Mouse (Mus musculus): ENCODE results near the gene Mettl8.

The Mettl8 gene

DNA sequence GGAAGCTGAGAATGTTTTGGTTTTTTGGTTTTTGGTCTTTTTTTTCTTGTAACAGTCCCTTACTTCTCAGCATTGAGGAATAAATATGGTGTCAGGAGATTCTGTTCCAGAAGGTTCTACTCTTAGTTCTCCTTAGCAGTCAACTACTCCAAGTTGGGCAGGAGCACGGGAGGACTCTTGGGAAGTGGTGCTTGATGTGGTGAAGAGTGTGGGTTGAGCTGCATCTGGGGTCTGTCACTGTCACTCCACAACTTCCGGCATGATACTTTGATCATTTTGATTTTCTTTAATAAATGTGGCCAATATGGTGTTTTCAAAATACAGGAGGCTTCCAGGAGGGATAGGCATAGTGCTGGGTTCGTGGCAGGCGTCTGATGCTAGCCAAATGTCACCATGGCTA, 22.4 kb downstream of the Mettl8 start:
- no peak for DNase-seq

DNA sequence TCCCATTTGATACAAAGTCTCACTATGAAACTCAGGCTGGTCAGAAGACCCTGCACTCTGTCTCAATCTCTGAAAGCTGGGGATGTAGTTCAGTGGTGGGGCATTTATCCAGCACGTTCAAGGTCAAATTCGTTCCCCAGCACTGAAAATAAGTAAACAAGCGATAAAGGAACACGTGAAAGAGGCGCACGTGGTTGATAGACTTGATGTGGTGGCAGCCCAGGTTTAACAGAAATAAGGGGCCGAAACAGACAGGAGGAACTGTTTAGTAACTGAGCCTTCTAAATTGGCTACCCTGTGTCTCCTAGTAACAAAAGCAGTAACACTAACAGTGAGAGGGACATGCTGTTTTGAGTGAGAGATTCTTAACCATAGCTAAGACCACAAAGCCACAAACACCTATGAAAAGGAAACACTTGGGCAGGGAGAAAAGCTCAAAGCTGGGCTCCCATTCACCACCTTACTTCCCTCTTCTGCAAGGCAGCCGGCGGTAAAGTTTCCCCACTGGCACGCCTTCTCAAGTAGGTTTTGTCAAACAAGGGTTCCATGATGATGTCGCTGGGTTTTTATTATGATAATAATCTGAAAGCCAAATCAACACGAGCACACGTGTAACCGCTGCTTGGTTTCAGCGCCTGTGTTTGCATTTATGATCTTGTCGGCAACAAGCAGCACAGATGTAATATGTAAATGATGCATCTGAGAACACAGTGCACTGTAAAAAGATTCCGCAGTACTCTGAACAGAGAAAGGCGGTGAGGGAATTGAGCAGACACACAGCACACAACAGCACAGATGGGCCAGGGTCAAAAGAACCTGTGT, 23.2 kb downstream of the Mettl8 start:
- DNase-seq, result no peak

DNA sequence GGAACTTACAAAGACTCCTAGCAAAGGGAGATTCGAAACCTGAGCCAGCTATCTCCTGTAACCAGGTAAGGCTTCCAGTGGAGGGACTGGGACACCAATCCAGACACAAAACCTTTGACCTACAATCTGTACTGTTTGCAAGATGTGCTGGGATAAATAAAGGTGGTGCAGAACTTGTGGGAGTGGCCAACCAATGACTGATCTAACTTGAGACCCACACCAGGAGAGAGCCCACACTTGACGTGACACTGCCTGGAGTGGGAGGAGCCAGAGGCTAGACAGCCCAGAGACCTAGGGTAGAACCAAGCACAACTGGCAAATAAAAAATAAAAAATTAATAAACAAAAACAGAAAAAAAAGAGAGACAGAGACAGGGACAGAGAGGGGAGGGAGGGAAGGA, 24.7 kb downstream of the Mettl8 start:
- DNase-seq, result no peak

DNA sequence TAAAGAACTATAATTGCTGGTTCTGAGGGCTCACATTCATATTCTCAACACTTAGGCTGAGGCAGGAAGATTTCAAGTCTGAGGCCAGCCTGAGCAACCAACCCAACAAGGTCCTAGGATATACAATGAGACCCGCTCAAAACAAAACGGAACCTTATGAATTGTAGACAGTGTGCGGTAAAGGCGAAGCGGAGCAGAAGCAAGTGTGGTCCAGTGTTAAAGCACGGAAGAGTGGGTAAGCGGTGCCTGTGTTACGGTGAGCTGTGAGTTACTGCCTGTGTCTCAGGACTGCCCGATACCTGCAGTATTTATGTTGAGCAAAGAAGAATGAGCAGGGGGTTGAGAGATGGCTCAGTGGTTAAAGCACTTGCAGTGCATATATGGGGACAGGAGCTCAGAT, 27.8 kb downstream of the Mettl8 start:
- no peak for DNase-seq

DNA sequence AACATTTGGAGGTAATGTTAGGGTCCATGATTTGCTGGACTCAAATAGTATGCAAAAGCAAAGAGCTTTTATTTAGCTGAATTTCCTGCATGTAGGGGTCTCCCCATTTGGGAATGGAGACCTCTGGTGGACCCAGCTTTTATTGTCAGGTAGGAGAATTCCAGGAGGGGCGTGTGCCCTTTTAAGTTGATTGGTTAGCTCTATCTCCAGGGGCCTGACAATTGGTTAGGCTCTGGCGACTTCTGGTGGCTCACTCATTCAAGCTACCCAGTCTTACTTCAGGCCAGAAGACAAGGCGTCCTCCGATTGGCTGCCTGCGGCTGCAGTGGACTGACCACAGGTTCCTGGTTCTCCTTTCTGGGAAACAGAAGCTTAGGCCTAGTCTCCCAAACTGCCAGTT, 28.6 kb downstream of the Mettl8 start:
- DNase-seq, result peak; percentile 36 to 62

DNA sequence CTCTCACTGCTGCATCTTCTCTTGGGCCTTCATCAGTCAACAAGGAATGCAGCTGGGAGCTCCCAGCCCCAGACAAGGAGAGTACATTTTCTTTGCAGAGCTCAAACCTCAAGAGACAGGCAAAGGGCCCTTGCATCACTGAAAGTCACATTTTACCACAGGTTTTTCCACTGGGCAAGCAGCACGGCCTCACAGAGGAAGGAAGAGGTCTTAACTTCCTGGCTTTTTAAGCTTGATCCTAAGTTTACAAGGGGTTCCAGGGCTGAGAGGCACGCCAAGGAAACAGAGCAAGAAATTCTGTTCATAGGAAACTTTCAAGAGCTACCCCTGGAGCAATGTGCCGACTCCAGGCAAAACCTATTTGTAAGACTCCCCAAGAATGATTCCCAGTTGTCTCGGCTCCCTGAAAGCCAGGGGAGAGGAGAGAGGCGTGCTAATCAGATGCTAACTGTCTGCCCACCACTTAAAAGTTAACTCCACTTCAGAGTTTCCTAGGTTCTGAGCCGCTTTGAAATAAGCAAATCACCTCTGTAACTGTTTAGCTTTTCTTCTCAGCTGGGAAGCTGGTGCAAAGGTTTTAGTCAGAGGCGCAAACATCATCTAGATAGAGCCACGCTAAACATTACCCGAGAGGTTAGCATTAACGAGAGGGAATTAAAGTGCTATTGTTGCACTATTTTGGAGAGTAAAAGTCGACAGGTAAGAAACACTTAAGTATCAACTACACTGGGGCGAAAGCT, 29.6 kb downstream of the Mettl8 start:
- DNase-seq, result peak in 1 of 2 experiments; percentile 30

DNA sequence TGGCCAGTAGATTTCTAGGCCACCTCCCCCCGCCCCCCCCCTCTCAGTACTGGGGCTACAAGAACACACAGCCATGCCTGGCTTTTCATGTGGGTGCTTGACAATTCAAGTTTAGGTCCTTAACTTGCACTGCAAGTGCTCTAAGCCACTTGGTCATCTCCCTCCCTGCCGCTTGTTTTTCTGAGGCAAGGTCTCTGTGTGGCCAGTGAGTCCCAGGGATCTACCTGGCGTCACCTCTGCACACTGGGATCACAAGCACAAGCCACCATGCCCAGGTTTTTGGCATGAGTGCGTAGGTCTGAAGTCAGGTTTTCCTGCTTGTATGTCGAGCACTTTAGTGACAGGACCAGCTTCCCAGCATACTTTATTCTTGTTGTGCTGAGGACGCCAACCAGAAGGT, 31.4 kb downstream of the Mettl8 start:
- no peak for DNase-seq

DNA sequence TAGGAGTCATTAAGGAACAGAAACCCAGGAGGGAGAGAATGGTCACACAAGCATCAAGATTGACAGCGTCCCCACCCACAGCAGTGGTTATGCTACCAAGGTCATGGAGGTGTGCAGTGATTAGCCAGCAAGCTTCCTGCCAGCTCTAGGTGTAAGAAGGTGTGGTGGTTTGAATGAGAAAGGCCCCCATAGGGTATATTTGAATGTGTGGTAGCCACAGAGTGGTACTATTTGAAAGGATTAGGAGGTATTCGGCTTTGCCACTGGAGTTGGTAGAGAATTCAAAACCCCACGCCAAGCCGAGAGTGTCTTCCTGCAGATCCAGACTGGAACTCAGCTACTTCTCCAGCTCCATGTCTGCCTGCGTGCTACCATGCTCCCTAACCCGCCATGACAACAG, 32.4 kb downstream of the Mettl8 start:
- no peak for DNase-seq

DNA sequence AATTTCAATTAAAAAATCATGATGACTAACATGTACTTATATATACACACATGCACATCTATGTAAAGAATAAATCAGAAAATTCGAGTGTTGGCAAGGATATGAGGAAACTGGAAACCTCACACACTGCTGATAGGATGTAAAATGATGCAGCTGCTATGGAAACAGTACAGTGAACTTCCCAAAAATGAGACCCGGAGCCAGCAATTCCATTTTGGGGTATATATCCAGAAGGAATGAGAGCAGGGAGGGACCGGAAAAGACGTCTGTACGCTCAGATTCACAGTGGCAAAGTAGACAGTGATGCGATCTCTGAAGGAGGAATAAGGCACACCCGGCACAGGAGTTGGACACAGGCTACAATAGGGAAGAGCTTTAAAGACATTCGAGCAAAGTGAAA, 34.7 kb downstream of the Mettl8 start:
- no peak for DNase-seq

DNA sequence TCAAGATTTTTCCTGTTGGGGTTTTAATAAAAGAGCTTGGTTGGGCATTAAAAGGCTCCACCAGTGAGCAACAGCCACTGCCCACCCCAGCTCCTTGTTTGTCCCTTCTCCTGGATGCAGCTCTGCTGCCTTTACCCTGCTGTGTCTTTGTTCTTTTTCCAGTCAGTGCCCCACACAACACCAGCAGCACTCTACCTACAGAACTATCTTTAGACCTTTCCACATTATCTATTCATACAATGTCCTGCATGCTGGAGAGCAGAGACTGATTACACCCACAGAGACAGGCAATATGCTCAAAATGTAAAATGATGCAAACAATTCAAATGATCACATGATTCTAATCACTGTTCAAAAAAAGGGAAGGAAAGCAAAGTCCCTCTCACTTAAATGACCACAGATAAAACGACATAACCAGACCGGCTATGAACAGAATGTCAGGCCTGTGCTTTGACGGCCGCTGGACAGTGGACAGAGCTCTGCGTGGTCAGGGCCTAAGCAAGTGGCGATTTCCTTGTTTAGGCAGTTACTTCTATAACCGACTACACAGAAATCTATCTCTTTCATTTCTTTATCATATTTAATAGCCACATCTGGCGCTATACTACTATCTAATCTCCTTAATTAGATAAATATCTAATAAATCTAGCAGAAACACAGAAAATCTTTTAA, 35.5 kb downstream of the Mettl8 start:
- DNase-seq, result no peak

DNA sequence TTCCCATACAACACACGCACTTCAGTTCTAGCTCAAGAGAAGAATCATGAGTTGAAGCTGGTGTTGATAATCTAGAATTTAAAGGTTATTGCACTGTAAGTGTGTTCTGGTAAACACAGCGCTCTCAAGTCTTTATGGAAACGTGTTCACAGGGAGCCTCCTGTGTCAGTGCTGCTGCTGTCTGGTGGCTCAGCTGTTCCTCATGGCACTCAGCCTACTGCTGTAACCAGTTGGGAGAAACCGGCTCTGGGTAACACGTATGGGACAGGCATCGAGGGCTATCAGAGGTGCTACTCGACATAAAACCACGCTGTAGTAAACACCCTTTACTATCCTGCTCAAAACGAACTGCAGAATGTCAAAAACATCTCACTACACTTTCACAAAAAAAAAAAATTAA, 36.1 kb downstream of the Mettl8 start:
- no peak for DNase-seq

DNA sequence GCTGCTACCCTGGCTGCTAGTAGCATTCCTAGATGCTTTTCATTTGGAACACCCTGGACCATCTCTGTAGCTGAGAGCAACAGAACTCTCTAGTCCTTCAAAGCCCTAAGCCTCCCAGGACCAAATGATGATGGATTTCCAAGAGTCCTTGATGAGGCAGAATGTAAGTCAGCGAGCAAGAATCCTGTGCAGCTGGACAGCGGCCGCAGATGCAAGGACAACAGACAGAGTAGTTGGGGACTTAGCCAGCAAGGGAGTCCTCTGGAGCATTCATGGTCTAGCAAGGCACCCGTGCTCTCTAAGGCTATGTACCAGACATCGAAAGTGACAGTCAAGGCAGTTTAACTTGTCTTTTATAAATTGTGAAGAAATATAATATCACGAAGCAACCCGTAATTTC, 41.9 kb downstream of the Mettl8 start:
- DNase-seq, result no peak

DNA sequence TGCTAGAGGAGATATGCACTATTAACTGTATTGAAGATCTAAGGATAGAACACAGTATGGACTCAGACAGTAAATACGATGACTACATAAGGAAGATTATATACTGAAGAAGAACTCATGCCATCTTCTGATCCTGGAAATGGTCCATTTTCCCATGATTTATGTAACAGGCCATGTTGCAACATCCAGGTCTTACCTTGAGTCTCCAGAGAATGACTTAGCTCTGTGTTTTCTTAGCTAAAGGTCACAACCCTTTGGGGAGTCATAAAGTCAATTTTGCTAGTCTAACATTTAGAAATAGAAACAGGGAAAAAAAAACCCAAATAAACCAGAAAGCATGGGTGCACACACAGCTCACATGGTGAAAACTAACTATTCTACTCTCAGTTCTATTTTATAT, 43.6 kb downstream of the Mettl8 start:
- DNase-seq, result no peak

DNA sequence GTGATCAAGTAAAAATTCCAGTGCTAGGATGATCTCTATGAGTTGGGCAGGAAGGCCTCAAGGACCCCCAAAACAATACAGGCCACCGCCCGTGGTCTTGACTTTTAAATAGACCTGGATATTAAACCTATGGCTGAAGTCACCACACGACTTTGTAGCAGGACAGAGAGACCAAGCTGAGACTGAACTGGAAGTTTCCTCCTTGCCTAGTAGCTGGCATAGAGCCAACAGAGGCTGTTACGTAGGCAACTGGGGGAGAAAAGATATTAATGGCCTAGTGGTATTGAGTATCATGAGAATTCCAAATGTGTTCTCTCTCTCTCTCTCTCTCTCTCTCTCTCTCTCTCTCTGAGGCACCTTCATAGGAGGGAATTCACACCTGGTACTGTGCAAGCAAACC, 51.0 kb downstream of the Mettl8 start:
- no peak for DNase-seq

DNA sequence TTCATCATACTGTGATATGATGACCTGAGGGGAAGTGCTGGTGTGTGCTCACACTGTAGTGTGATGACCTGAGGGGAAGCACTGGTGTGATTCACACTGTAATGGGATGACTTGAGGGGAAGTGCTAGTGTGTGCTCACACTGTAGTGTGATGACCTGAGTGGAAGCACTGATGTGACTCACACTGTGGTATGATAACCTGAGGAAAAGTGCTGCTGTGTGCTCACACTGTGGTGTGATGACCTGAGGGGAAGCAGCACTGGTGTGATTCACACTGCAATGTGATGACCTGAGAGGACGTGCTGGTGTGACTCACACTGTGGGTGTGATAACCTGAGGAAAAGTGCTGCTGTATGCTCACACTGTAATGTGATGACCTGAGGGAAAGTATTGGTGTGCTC, 52.9 kb downstream of the Mettl8 start:
- no peak for DNase-seq

DNA sequence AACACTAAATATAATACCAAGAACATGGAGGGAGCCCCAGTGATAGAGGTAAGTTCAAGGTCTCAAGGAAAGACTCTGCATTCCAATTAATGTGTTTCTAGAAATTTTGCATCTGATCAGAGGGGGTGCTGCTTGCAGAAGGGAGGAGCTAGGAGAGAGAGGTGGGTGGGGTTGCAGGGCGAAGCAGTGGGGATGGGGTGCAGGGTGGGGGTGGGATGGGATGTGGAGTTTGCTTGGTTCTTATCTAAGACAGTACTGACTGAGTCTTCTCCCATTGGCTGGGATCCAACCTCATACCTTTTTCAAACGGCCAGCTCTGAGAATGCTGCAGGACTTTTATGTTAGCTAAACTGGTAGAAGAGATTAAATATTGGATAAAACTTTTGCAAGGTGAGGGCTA, 56.6 kb downstream of the Mettl8 start:
- DNase-seq, result no peak

DNA sequence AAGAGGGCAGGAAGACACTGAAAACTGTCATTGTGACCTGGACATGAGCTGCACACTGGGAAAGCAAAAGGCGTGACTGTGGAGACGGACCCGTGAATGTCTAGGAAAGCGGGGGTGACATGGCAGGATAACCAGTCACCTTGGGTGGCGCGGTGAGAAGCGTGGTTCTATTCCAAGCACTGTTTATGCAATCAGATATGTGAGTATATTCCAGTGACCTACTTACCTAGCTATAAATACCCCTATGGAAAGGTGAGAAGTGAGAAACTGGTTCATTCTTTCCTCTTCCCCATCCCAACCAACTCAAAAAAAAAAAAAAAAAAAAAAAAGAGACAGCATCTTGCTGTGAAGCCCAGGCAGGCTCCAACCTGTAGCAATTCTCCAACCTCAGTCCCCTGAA, 58.9 kb downstream of the Mettl8 start:
- DNase-seq, result no peak

DNA sequence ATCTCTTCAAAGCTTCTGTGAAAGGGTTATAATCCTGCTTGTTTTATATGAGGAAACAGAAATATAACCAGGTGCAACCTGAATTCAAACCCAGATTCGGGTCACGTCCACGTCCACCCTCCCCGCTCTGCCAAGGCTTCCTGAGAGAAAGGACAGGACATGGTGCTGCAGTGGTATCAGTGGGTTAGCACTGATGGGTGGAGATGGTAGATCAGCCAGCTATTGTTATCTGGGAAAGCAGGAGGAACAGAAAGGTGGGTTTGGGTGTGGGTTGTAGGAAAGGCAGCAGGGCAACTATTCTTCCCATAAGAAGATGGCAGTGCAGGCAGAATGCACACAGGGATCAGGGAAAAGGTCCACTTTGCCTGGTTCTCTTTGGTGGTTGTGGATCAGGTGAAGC, 59.5 kb downstream of the Mettl8 start:
- DNase-seq, result no peak

DNA sequence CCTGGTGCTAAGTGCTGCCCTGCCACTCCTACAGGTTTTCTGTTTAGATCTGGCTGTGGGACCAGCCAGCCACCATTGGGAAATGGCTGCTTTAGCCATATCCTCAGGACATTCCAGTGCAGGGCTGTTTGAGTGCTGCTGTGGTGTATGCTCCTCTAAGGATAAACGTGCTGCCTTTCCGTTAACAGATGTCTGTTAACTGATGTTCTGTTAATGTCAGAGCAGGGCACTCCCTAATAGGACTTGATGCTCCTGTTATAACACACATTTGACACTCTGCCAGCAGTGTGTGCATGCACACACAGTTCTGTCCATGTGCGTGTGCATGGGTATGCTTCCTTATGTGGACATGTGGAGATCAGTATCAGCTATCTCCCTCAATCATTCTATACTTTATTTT, 61.6 kb downstream of the Mettl8 start:
- DNase-seq, result no peak

DNA sequence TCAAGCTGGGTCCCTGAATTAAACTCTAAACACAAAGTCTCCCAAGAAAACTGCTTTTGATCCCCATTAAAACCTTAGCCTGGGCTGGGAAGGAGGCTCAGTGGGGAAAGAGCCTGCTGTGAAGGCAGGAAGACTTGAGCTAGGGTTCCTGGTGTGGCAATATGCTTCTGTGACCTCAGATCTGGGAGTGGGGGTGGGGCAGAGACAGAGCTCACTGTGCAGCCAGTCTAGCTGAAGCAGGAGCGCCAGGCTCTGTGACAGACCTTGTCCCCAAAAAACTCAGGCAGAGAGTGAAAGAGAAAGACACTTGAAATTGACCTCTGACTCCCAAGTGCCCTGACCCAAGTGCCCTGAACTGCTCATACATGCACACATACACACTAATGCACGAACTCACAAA, 62.7 kb downstream of the Mettl8 start:
- peak in 1 of 2 experiments; percentile 13 for DNase-seq

DNA sequence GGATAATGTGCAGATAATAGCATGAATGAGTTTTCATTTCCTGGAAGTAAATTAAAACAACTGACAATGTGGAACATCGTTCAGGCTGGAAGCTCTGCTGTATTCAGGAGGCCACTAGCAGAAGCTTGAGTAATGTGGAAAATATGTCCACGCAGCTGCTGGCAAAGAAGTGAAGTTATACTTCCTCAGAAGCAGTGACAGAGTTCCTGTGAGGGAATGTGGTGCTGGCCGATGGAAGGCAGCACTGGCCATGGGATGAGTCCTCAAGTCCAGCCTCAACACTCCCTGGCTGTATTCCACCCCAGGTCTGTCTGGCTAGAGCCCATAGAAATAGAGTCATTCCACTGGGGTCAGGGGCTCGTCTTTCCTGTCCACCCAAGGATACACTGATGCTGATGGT, 65.2 kb downstream of the Mettl8 start:
- peak in 1 of 2 experiments; percentile 18 for DNase-seq

DNA sequence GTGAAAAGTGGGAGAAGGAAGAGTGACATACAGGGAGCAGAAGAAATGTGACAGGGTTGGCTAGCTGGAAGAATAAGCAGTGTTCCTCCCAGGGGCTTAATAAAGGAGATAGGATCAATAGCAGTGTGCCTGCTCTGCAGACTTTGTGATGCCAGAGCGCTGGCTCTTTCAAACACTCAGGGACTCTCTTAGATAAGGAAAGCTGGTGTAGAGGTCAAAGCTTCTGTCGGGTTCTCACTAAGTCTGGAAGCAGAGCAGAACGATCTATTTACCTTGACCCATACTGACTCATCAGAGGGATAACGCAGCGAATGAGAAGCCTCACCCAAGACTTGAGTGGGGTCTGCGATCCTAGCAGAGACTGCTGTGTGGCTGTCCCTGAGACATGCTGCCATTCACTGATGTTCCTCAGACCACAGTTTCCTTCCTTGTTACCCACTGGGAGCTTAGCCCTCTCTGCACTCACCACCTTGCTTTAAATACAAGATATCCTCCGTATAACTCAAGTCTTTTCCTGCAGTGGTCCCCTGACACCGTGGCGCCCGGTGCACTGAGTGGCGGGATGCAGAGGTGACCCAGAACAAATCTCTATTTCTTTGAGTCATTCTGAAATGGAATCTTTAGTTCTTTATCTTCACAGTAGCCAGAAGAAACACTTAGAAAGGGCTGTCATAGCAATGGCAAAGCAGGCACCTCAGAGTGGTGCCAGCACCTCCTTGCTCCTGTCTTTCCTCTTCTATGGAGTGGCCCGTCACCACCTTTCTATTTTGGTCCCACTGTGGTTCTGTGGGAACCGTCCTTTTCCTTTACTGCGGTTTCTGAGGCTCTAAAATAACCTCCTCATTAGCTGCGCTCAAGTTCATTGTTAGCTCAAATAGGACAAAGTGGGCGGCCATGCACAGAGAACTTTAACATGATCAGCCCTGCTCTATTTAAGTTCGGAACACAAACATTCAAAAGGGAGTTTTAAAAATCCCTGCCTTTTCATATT, 65.9 kb downstream of the Mettl8 start:
- DNase-seq, result no peak

DNA sequence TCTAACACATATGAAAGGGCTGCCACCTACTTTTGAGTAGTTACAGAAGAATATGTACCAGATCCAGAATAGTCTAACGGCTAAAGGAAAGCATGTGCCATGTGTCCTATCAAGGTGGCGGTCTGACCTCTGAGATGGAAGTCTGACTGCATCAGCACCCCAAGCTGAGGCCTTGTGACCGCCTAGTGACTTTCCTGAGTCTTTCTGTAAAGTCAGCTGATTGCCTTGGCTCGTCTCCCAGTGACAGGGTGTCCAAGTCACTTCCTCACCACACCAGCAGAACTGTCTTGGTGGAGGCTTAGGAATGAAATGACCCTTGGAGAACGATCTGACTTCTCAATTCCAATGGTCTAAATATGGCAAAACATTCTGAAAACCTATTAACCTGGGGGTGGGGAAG, 77.1 kb downstream of the Mettl8 start:
- DNase-seq, result peak; percentile 27 to 48
